Mouse (Mus musculus) midbrain, embryonic 14.5 days (tissue): ENCODE measurements around the gene Cd28. TPM values are rescaled to one million over a fixed set of nuclear protein-coding genes. Genes with fewer than 3 reads are reported as not detected.

ENCODE experiments used
- polyA plus RNA-seq: library from polyadenylated mRNA; unstranded; fragments of >200 nt; fragmentation: Nextera tagmentation; extraction: Ambion mirVana; gene quantifications from 2 replicates; pipeline ENCODE4 v1.2.1, GENCODE M21; 2014

The Cd28 gene
- polyA plus RNA-seq, 1 experiment from 2014 or later = 0.18 TPM

Other genes starting within 250 kb of the Cd28 start
- 25.5 and 30.1 TPM in 2 replicates for gene Raph1, start 149.7 kb upstream of the Cd28 start, polyA plus RNA-seq
- not detected in 2 replicates for gene Ctla4, start 170.2 kb downstream of the Cd28 start, polyA plus RNA-seq